Mouse (Mus musculus) midbrain, embryonic 10.5 days (tissue): ENCODE results near the gene Eif2ak4. TPM values are rescaled to one million over a fixed set of nuclear protein-coding genes. Genes with fewer than 3 reads are reported as not detected.
A peak's percentile ranks its signal among the peaks of the same experiment; 100 is the strongest.

ENCODE experiments used
- DNase-seq: peaks from one replicate; pipeline ENCODE4 v3.0.0-alpha.2; 2017; ENCODE audit warnings: low spot score
- H3K27ac ChIP-seq: fragments of 300-500 bp; sonication (generic); replicated peaks from 2 replicates; pipeline ENCODE4 v1.5.1; 2016; ENCODE audit warnings: mild to moderate bottlenecking
- H3K27me3 ChIP-seq: fragments of 300-500 bp; sonication (generic); 2 replicates; pipeline ENCODE4 v1.6.1; 2016; ENCODE audit warnings: low read depth, mild to moderate bottlenecking; ENCODE audit not compliant: poor library complexity, severe bottlenecking
- H3K36me3 ChIP-seq: fragments of 300-500 bp; sonication (generic); 2 replicates; pipeline ENCODE4 v1.6.1; 2016; ENCODE audit warnings: mild to moderate bottlenecking, moderate library complexity
- H3K4me1 ChIP-seq: fragments of 300-500 bp; sonication (generic); 2 replicates; pipeline ENCODE4 v1.6.1; 2016
- H3K4me3 ChIP-seq: fragments of 300-500 bp; sonication (generic); 2 replicates; pipeline ENCODE4 v1.5.1; 2016; ENCODE audit warnings: mild to moderate bottlenecking, moderate library complexity
- H3K9me3 ChIP-seq: fragments of 300-500 bp; sonication (generic); replicated peaks from 2 replicates; pipeline ENCODE4 v1.6.1; 2016; ENCODE audit warnings: mild to moderate bottlenecking
- WGBS: fragments of 180-500 bp; shearing (Covaris S2); methylation state at CpG from one replicate; pipeline ENCODE4 v1.1.7; 2016; 5-methylcytosine and 5-hydroxymethylcytosine counted together
- polyA plus RNA-seq: library from polyadenylated mRNA; unstranded; fragments of >200 nt; fragmentation: Nextera tagmentation; extraction: Ambion mirVana; gene quantifications from 2 replicates; pipeline ENCODE4 v1.2.1, GENCODE M21; 2016

The Eif2ak4 gene
- polyA plus RNA-seq, 1 experiment from 2014 or later, result 10.6 TPM

GRCm38 (mm10) chr2:118484386-118484898, 96.0 kb downstream of the Eif2ak4 start:
- 87% methylated on average over 9 of the region's 9 CpGs for WGBS
- no peaks in the 10 kb centered on the region for H3K36me3 ChIP-seq
- no peak overlapping the region for H3K27ac ChIP-seq
- H3K4me1 ChIP-seq, result peaks cover 7% of the 10 kb centered on the region
- DNase-seq, result no peak
- no peaks in the 10 kb centered on the region for H3K27me3 ChIP-seq
- H3K4me3 ChIP-seq, result no peak overlapping the region
- no peaks in the 10 kb centered on the region for H3K9me3 ChIP-seq

DNA sequence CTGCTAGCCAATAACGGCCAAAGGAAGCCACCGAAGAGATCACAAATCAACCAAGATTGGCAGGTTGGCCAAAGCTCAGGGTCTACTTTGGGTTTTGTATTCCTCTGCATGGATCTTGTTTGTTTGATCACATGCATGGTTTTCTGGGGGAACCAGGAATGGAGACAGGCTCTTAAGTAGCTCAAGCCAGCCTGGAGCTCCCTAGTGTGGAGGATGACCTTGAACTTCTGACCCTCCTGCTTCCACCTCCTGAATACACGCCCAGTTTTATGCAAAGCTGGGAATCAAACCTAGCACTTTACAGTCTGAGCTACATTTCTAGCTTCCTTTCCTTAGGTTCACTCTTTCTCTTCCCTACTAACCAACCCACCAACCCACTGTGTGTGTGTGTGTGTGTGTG, 97.0 kb downstream of the Eif2ak4 start:
- WGBS, result 87% methylated on average over 3 of the region's 3 CpGs
- H3K36me3 ChIP-seq, result no peaks in the 10 kb centered on the region
- H3K27me3 ChIP-seq, result no peaks in the 10 kb centered on the region

DNA sequence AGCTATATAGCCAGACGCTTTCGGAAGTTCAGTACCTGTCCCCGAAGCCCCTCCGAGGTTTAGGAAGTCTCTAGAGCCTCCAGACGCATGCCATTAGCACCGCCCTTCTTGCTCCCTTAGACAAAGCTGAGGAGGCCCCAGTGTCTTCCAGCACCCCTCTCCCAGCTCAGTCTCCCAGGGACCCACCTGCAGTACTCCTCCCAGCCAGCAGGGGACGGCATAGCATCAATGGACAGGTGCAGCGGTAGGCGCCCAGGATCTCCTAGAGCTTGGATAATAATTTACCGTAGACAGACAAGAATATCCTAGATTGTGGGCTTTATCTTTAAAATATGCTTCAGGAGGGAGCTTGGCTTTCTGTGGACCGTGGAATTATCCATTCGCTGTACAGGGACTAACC, 98.5 kb downstream of the Eif2ak4 start:
- peaks cover 24% of the 10 kb centered on the region for H3K4me1 ChIP-seq
- H3K27ac ChIP-seq, result no peak overlapping the region
- H3K27me3 ChIP-seq, result no peaks in the 10 kb centered on the region
- no peaks in the 10 kb centered on the region for H3K9me3 ChIP-seq
- peak; percentile 85 for DNase-seq
- H3K36me3 ChIP-seq, result no peaks in the 10 kb centered on the region
- 21% methylated on average over 12 of the region's 12 CpGs for WGBS
- H3K4me3 ChIP-seq, result no peak overlapping the region

More for the DNA sequence above, 97.0 kb downstream of the Eif2ak4 start:
- no peak overlapping the region for H3K4me3 ChIP-seq
- no peak overlapping the region for H3K27ac ChIP-seq
- H3K9me3 ChIP-seq, result no peaks in the 10 kb centered on the region
- peaks cover 12% of the 10 kb centered on the region for H3K4me1 ChIP-seq
- no peak for DNase-seq

DNA sequence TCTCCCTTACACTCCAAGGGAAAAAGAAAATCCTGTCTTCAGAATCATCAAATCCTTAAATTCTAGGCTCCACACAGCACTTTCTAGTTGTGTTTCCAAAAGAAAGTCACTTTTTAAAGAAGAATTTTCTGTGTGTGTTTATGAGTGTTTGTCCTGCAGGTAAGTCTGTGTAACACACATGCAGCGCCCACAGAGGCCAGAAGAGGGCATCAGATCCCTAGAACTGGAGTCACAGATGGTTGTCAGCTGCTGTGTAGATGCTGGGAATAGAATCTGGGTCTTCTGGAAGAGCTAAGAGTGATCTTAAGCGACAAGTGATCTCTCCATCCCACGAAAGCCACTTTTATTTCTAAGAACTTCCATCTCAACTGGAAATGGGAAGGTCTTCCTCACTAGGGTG, 99.4 kb downstream of the Eif2ak4 start:
- DNase-seq, result no peak
- Histone ChIP-seq H3K27me3 (no peaks in the 10 kb centered on the region), H3K4me1 (peaks cover 24% of the 10 kb centered on the region), H3K9me3 (no peaks in the 10 kb centered on the region), H3K36me3 (no peaks in the 10 kb centered on the region), H3K27ac (no peak overlapping the region), H3K4me3 (no peak overlapping the region)
- 67% methylated on average over 3 of the region's 3 CpGs for WGBS

DNA sequence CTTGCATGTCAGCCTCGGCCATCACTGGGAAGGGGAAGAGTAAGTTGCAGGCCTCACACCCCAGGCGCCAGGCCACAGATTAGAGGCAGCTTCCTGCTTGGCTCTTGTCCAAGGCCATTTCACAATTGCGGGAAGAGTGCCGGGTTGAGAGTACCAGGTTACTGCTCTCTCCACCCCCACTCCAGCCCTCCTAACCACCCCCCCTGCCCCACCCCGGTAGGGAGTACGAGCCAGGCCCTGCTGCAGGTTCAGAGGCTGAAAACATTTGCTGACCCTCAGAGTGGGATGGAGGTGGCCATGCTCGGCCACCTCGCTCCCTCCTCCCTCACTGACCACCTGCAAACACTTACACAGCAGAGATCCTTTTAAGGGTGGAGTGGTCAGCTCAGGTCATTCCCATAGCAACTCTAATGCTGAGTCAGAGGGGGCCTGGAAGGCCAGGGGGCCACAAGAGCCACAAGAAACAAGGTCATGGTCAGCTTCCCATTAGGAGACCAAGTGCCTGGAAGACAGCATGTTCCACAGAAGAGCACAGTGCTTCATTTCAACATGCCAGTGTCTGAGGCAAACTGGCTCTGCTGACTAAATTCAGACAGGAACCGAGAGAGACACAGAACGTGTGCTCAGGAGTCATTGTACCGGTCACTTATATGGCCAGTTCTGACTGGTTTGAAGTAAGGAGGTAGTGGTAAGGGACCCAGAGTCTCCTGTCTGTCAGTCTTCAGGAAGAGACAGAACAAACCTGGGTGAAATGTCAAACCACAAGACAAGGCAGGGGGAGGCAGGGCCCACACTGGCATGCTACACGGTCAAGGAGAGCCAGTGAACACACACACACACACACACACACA, 102.0 kb downstream of the Eif2ak4 start:
- no peak for DNase-seq
- peaks cover 29% of the 10 kb centered on the region for H3K4me1 ChIP-seq
- no peaks in the 10 kb centered on the region for H3K9me3 ChIP-seq
- H3K27ac ChIP-seq, result peak overlapping the region; percentile 72
- WGBS, result 67% methylated on average over 12 of the region's 12 CpGs
- H3K36me3 ChIP-seq, result no peaks in the 10 kb centered on the region
- no peak overlapping the region for H3K4me3 ChIP-seq
- H3K27me3 ChIP-seq, result no peaks in the 10 kb centered on the region

- Histone ChIP-seq H3K36me3 (no peaks in the 10 kb centered on the region), H3K9me3 (no peaks in the 10 kb centered on the region), H3K27me3 (no peaks in the 10 kb centered on the region), H3K27ac (peak overlapping the region; percentile 39; the same call in 1 of the 2 replicates), H3K4me3 (no peak overlapping the region), H3K4me1 (peaks cover 29% of the 10 kb centered on the region)
- 67% methylated on average over 5 of the region's 5 CpGs for WGBS
- DNase-seq, result no peak
Measured at GRCm38 (mm10) chr2:118491281-118491731, 102.9 kb downstream of the Eif2ak4 start.

DNA sequence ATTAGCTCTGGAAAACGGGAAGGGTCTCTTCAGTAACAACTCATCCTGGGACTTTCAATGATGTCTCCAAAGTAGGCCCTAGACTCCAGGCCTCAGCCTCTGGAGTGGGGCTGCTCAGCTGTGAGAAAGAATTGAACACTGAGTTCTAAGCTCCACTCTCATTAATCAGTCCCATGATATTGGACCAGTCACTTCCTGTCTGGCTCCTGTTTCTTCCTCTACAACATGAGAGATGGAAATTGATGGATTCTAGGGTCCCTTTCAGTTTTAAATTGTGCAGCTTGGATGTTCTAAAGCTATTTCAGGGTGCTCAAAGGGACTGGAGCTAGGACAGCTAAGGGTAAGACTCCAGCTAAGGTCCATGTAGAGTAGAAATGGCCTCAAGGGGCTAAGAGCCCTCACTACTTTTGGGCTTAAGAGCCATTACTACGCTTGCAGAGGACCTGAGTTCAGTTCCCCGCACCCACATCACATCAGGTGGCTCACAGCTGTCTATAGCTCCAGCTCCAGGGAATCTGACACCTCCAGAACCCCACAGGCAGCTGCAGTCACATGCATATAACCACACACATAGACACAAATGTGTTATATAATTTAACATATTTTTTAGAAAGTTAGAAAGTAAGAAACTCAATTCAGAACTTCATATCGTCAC, 103.5 kb downstream of the Eif2ak4 start:
- Histone ChIP-seq H3K4me1 (peaks cover 26% of the 10 kb centered on the region), H3K27me3 (no peaks in the 10 kb centered on the region), H3K4me3 (no peak overlapping the region), H3K27ac (peak overlapping the region; percentile 39; the same call in 1 of the 2 replicates), H3K9me3 (no peaks in the 10 kb centered on the region), H3K36me3 (no peaks in the 10 kb centered on the region)
- DNase-seq, result no peak
- 84% methylated on average over 4 of the region's 4 CpGs for WGBS

- no peak for DNase-seq
- no peaks in the 10 kb centered on the region for H3K36me3 ChIP-seq
- no peak overlapping the region for H3K4me3 ChIP-seq
- no peaks in the 10 kb centered on the region for H3K27me3 ChIP-seq
- H3K4me1 ChIP-seq, result peaks cover 32% of the 10 kb centered on the region
- H3K9me3 ChIP-seq, result no peaks in the 10 kb centered on the region
- H3K27ac ChIP-seq, result no peak overlapping the region; the same call in 1 of the 2 replicates
- 78% methylated on average over 9 of the region's 9 CpGs for WGBS
Measured at GRCm38 (mm10) chr2:118495024-118495423, 106.6 kb downstream of the Eif2ak4 start.

- peaks cover 18% of the 10 kb centered on the region for H3K4me1 ChIP-seq
- DNase-seq, result no peak
- H3K36me3 ChIP-seq, result no peaks in the 10 kb centered on the region
- H3K27ac ChIP-seq, result no peak overlapping the region
- no peaks in the 10 kb centered on the region for H3K27me3 ChIP-seq
- 81% methylated on average over 5 of the region's 5 CpGs for WGBS
- no peak overlapping the region for H3K4me3 ChIP-seq
- no peaks in the 10 kb centered on the region for H3K9me3 ChIP-seq
Measured at GRCm38 (mm10) chr2:118497890-118498289, 109.5 kb downstream of the Eif2ak4 start.

DNA sequence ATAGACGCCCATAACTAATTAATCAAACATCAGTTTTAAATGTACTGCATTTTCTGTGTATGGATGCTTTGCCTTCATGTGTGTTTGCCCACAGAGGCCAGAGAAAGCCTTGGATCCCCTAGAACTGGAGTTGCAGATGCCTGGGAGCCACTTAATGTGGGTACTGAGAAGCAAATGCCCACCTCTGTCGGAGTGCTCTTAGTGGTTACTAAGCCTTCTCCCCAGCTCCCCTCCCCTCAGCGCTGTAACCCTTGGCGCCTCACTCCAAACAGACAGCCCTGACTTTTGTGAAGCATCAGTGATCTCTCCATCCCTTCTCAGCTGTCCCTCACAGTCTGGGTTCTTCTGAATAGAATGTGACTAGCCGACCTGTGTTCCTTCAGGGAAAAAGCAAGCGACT, 110.1 kb downstream of the Eif2ak4 start:
- Histone ChIP-seq H3K27me3 (no peaks in the 10 kb centered on the region), H3K9me3 (no peaks in the 10 kb centered on the region), H3K4me3 (no peak overlapping the region), H3K27ac (no peak overlapping the region), H3K36me3 (no peaks in the 10 kb centered on the region), H3K4me1 (peaks cover 18% of the 10 kb centered on the region)
- WGBS, result 81% methylated on average over 6 of the region's 6 CpGs
- no peak for DNase-seq

DNA sequence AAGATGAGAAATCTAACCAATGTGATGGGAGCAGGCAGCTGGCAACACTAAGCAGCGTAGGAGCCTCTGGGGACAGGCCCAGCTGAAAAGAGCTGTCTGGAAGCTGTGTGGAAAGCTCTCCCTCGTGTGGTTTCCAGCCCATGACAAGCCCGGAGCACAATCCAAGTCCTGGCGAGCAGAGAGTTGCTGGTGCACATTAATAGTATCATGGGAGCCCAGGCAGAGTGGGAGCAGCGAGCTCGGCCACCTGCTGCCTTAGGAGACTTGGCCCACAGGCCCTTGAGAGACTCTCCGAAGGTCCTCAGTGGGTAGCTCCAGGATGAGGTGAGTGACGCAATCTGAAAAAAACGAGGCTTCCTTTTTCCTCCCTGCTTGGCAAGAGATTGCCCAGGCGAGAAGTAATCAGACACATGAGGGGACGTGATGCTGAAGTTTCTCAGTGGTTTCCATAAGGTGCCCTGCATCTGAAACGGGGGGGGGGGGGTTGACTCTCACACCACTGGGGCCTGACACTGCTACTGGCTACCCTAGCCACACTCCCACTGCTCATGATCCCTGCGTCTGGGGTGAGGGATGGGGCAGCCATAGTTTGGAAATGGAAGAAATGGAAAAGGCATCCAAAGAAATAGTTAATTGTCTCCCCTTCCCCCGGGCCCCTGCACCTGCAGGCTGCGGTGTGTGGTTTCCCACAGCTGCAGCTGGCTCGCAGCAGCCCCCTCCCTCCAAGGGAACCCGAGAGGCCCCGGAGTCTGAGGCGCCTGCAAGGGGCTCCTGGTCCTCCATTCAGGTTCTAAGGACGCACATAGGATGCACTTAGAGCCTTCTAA, 110.9 kb downstream of the Eif2ak4 start:
- H3K36me3 ChIP-seq, result no peaks in the 10 kb centered on the region
- no peak overlapping the region for H3K4me3 ChIP-seq
- H3K4me1 ChIP-seq, result peaks cover 18% of the 10 kb centered on the region
- peak overlapping the region; percentile 14; the same call in 1 of the 2 replicates for H3K27ac ChIP-seq
- 55% methylated on average over 20 of the region's 20 CpGs for WGBS
- H3K27me3 ChIP-seq, result no peaks in the 10 kb centered on the region
- no peak for DNase-seq
- no peaks in the 10 kb centered on the region for H3K9me3 ChIP-seq

DNA sequence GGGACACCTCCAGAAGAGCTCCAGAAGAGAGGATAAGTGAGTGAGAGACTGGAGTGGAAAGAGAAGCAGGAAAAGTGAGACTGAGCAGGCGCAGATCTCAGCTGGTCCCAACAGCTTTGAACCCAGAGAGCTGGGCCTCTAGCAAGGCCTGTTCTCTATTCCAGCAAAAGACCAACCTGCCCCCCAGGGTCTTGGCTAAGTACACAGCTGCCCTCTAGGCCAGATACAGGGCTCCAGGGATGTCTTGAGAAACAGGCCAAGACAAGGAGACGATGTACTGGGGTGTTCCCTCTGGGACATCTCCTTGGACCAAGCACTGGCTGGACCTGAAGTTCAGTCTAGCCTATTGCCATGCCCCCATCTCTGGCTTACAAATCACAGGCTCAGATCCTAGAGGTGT, 111.8 kb downstream of the Eif2ak4 start:
- Histone ChIP-seq H3K4me3 (no peak overlapping the region), H3K36me3 (no peaks in the 10 kb centered on the region), H3K27me3 (no peaks in the 10 kb centered on the region), H3K9me3 (no peaks in the 10 kb centered on the region), H3K27ac (no peak overlapping the region), H3K4me1 (peaks cover 17% of the 10 kb centered on the region)
- 83% methylated on average over 2 of the region's 2 CpGs for WGBS
- no peak for DNase-seq
